Mouse (Mus musculus) right cerebral cortex, adult 2 months (tissue): ENCODE measurements around the gene Cela3b.
"Not testable (repeated sequence)": the region's sequence is repeated elsewhere in the genome, so short reads cannot be mapped to it uniquely, and the experiment has no call there.

Source experiments
- DNase-seq, 2 experiments: peaks; one replicate each; pipeline ENCODE4 v3.0.0; 2021 to 2022; ENCODE audit warnings: low spot score in 2 of 2

The Cela3b gene

DNA sequence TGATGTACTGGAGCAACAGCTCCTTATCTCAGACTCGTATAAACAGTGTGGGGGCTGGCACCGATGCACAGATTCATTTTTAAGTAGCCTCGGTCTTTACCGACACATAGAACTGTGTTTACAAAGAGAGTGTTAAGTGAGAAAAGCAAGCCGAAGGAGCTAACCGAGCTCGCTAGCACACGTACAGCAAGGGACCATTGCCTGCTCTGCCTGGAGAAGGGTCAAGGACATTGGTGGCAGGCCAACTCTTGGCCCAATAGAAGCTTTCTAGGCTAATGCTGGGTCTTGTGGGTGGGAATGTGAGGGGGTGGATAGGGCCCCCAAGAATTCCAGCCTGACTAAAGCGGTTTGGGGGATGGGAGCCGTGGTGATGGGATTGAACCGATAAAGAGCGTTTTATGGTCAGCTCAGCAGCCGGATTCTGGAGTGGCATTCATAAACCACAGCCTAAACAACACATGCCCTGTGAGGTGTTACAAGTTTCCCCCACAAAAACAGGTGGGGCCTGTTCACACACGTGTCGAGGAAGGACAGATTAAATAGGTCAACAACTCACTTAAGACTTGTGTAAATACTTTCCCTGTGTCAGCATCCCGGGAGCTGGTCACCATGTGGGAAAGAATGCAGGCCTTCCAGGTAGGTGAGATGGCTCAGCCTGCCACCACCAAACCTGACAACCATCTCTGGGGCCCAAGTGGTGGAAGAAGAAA is 31.8 kb upstream of the Cela3b start:
- no peak for DNase-seq

DNA sequence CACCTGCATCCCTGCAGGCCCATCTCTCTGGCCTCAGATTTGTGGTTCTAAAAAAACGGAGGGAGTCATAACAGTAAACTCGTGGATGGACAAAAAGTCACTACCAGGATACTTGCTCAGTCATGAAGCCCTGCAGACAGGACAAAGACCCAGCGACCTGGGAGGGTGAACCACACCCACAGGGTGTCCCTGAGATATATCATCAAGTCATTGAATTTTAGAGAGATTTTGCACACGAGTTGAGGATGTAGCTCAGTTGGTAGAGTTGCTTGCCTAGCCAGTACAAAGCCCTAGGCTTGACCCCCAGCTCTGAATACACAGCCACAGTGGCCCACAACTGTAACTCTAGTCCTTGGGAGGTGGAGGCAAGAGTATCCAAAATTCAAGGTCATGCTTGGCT is 30.9 kb upstream of the Cela3b start:
- no peak for DNase-seq

DNA sequence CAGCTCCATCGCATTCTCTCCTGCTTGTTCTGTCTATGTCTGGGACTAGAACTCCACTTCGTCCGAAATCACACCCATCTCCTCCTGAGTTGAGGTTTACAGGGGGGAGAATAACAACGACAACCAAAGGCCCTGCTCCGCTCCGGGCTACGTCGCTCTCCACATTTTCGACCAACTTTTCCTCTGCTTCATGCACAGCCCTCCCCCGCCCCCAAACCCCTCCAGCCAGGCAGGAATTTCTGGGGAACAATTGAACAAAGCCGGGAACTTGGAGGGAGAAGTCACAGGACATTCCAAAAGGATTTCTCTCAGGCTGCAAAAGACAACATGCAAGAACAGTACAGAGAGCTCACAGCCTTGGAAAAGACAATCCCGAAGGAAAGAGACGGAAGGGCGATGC is 30.3 kb upstream of the Cela3b start:
- no peak for DNase-seq

DNA sequence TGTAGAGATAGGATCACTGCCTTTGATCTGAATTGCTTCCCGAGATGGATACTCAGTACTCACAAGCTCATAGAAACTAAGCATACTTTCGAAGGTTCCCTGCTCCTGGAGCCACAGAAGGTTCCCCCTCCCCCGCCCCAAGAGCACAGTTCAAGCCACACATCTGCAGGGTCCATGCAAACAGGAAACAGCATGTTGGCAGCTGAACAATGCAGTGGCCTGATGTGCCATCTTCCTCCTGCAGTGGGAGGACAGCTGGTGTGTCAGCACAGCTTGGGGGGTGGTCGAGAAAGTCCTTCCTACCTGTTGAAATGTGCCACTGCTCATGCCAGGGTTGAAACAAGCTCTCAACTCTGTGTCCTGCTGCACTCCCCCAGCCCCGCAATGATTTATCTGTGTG is 28.5 kb upstream of the Cela3b start:
- no peak for DNase-seq

DNA sequence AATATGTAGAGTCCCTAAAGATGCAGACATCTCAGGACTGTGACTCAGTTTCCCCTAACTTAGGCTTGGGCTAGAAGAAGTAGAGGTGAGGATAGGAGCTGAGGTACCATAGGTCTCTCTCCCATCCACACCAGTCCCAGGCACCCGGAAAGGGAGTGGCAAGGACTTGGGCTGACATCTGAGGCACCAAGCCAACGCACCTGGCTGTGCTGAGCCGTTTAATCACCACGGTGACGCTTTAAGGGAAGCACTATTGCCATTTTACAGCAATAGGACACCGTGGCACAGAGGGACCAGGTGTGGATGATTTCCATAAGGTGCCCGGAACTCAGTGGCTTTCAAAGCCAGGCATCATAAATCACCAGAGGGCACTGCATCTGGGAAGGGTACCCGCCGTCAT is 28.0 kb upstream of the Cela3b start:
- no peak for DNase-seq

DNA sequence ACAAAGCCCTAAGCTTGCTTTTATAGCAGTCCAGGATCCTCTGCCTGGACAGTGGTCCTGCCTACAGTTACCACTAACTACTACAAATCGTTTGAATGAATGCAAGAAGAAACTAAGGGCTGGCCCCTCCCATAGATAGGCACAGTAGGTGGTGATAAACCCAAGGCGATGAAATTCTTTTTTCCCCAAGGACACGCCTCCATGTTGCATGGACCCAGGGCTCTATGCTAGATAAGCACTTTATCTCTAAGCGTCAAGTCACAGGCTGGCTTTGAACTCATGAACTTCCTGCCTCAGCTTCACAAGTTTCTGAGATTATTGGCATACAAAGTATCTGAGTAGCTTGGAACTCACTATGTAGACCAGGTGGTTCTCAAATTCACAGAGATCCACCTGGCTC is 27.0 kb upstream of the Cela3b start:
- DNase-seq, result no peak

DNA sequence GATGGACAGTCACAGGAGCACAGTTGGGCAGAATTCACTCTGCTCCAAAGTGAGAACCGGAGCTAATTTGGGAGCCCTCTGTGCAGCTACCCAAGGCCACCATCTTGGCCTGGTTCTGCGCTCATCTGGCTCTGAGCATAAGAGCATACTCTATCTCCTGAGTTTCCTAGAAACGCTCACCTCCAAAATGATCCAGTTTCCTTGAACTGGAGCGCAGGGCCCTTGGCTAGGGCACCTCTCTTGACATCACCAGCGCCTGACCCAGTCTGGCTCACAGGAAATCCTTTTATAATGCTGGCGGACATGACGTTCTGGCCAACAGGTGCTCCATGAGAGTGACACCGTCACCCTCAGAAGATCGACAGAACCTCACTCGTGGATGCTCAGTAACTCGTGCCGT is 26.2 kb upstream of the Cela3b start:
- DNase-seq, result no peak

DNA sequence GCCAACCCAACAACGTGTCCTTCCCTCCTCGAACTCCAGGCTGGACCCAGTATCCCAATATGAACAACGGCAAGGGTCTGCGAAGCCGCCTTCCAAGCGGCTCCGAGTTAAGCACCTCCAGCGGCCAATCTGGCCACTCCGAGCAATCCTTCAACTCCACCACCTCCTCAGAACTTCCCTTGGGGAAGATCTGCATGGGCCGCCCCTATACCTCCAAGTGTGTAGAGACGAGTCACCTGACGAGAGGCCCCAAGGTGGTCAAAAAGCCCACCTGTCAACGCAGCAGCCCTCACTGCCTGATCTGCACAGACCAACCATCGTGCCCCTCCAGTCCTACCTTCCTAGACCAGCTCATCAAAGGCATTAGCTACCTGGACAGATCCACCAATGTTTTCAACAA is 24.2 kb upstream of the Cela3b start:
- DNase-seq, result no peak

DNA sequence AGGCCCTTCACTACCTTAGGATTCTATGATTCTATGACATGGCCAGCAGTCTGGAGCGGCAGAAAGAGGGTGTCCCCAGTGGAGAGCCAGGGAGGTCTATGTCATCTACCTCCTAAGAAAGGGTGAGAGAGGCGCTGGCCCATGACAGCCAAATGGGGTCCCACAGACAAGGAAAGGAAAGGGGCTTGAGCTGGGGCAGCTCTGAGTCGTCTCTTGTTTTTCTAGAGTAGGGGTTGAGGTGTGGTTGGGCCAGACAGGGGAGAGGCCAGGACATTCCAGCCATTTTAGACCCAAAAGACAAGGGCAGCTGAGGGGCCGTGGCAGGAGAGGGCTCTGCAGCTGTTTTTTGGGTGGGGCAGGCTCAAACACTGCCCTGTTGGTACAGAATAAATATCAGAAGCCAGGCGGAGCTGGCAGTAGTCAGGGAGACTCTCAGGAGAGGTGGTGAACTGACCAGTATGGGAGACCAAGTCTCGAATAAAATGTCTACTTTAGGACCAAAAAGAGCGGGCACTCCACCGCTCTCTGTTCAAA is 23.0 kb upstream of the Cela3b start, which contains the start of gene 1700013G24Rik:
TSS of gene 1700013G24Rik (plus strand) at position 51 of the 534 bp plus-strand sequence.
- no peak for DNase-seq

DNA sequence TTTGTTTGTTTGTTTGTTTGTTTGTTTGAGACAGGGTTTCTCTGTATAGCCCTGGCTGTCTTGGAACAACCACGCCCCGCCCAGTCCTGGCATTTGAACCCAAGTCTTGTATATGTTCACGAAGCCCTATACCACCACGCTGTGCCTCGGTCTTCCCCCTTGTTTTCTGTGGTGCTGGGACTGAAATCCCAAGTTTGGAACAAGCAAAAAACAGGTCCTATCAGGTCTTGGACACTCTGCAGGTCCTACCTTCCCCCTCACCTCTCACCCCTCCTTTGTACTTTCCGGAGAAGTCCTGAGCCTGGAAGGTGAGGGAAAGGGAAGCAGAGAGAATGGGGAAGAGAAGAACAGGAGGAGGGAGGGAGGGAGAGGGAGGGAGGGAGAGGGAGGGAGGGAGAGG is 21.9 kb upstream of the Cela3b start:
- DNase-seq, result no peak

DNA sequence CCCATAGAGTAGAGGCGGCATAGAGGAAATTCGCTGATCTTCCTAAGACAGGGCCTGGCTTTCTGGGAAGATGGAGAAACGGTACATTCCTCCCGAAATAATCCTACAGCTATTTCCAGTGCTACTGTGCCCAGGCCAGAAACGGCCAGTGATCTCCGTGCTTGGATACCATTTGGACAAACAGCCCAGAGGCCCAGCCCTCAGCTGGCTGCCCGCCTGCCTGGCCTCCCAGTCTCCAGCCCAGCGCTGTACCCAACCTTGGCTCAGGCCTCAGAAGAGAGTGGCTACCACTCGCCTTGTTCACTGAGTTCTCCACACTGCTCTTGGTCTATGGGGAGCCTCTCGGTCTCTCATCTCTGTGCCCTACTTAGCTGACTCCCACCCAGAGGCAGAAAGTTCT is 19.4 kb upstream of the Cela3b start:
- DNase-seq, result no peak

DNA sequence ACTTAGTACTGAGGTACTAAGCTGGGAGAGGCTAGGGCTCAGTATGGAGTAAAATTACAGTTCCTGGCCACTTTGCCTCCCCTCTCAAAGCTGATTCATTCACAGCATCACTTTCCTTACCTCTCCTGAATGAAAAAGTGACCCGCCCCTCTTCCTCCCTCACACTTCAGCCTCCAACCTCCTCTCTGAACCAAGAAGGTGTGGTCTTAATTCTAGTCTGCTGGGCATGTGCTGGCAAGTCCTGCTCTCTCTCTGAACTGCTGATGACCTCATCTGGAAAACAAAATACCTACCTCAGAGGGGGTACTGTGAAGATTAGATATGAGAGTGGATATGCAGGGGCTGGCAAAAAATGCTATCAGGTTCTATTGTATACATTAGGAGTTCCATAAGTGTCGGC is 18.8 kb upstream of the Cela3b start:
- DNase-seq, result no peak

DNA sequence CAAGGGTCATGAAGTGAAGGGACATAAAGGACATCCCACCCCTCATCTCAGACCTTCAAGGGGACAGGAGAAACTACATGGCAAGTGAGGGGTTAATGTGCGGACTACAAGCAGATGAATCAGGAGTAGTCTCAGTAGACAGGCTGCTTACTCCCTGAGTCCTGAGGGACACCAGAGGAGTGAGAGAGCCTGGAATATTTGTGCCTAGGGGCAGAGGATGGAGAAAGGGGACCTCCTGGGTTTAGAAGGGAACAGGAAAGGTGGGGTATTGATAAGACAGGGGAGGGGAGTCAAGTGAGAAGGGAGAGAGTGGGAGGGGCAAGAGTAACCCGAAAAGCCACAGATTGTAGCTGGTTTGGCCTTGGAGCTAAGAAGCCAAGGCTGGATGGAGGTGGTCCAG is 18.3 kb upstream of the Cela3b start:
- no peak for DNase-seq

DNA sequence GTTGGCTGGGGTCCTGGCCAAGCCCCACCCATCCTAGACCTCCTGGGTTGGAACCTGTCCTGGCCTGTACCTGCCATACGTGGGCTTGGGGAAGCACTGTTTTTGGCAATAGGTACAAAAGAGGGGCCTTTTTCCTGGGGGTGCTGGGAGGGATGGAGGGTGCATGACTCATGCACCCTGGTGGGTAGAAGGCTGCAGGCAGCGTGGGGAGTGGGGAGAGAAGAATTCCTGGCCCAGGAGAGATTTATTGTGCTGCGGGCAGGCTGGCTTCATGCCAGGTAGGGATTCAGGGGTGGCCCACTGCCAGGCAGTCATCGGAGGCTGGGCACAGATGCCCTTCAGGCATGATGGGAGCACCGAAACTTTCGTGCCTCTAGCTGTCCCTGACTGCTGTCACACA is 17.9 kb upstream of the Cela3b start:
- peak; percentile 14 to 26 for DNase-seq

DNA sequence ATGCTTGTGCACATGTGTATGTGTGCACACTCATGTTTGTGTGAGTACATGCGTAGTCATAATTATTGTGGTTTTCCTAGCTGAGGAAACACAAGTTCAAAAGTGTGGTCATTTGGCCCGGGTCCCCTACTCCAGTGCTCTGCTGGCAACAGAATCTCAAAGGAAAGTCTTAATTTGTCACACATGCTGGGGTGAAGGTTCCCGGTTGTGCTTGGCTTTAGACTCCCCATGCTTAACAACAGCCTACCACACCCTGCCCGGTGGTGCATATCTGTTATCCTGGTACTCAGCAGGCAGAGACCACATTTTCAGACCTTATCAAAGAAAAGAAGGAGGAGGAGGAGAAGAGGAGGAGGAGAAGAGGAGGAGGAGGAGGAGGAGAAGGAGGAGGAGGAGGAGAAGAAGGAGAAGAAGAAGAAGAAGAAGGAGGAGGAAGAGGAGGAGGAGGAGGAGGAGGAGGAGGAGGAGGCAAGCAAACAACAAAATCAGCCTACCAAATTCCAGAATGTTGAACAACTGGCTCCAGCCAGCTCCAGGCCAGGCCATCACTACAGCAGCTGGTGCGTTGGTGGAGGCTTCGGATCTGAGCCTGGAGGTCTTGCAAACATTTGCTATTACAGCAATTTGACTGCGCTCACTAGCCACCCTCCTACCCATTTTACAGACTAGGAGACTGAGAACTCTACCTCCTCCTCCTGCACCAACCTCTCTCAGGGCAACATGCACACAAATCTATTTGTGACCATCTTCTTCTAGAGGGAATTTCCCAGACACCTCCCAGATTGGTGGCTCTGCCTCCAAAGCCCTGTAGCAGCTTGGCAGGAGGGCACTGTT is 17.2 kb upstream of the Cela3b start:
- peak in 1 of 2 experiments; percentile 10 for DNase-seq

DNA sequence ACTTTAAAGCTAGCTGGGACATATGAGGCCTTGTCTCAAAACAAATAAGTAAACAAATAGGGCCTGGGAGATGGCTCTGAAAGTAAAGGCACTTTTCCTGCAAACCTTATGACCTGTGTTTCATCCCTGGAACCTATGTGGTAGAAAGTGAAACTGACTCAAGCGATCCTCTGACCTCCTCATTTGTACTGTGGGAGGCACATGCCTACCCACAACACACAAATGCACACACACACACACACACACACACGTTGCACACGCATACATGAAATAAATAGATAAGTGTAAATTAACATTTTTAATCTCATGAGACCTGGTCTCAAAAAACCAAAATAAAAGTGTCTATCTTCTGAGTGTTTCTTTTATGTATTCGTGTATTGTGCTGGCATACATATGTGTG is 15.5 kb upstream of the Cela3b start:
- DNase-seq, result no peak

DNA sequence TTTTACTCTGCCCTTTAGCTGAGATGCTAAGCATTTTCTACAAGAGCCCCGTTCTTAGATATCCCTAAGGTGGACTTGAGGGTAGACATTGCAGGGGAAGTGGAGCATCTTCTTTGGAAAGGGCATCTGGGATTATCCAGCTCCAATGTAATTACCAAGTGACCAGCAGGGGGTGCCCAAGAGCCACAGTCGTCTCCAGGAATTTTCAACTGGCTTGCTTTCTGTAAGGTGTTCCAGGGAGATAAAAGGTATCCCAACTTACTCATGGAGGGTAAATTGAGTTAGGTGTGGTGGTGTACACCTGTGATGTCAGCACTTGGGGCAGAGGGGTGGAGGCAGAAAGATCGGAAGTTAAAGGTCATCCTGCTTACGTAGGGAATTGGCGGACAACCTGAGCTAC is 13.3 kb upstream of the Cela3b start:
- peak; percentile 77 to 88 for DNase-seq

DNA sequence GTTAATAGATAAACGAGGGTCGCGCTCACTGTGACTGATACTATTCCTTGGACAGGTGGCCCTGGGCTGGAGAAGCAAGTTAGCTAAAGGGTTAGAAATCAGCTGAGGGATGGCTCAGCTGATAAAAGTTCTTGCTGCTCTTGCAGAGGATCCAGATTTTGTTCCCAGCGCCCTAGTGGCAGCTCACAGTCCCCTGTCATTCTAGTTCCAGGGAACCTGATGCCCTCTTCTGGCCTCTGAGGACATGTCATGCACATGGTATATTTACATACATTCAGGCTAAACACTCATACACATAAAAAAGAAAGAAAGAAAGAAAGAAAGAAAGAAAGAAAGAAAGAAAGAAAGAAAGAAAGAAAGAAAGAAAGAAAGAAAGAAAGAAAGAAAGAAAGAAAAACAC is 11.0 kb upstream of the Cela3b start:
- DNase-seq, result no peak

DNA sequence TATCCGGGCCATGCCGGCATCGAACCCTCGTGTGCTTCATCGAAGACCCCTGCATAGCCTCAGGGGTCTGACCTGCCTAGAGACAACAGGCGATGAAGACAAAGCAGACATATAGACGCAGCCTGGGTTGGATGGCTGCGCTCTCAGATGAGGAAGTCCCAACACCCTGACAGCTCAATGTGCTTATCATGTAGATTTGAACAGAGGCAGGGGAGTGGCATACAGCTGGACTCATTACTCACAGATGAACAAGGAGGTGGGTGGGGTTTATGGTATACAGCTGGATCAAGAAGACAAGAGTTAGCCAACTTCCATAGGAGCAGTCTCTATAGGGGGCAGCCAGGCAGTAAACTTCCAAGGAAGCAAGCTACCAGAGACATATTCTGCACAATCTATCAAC is 8.5 kb upstream of the Cela3b start:
- no peak for DNase-seq

DNA sequence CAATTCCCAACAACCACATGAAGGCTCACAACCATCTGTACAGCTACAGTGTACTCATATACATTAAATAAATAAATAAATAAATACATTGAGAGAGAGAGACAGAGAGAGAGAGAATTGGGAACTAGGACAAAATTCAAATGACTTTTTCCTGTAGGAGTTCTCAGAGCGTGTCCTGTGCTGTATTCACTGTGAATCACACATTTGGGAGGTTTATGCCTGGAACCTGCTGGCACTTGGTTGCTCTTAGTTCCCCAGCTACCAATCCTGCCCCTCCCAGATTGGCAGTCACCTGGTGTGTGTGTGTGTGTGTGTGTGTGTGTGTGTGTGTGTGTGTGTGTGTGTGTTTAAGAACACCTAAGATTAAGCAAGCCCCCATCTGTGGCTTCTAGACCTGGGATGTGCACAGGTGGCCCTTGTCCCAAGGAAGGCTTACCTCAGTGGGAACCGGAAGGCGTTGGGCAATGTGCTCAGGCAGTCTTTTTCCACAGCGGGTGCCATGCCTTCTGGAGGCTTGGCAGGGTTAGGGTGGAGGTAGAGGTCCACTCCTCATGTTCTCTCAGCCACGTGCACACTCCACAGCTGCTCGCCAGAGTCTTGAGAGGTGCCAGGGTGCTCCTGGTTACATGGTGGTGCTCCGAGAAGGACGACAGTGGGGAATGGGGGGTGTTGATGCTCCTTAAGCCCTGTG is 6.8 kb upstream of the Cela3b start:
- DNase-seq, result peak in 1 of 2 experiments; percentile 4

DNA sequence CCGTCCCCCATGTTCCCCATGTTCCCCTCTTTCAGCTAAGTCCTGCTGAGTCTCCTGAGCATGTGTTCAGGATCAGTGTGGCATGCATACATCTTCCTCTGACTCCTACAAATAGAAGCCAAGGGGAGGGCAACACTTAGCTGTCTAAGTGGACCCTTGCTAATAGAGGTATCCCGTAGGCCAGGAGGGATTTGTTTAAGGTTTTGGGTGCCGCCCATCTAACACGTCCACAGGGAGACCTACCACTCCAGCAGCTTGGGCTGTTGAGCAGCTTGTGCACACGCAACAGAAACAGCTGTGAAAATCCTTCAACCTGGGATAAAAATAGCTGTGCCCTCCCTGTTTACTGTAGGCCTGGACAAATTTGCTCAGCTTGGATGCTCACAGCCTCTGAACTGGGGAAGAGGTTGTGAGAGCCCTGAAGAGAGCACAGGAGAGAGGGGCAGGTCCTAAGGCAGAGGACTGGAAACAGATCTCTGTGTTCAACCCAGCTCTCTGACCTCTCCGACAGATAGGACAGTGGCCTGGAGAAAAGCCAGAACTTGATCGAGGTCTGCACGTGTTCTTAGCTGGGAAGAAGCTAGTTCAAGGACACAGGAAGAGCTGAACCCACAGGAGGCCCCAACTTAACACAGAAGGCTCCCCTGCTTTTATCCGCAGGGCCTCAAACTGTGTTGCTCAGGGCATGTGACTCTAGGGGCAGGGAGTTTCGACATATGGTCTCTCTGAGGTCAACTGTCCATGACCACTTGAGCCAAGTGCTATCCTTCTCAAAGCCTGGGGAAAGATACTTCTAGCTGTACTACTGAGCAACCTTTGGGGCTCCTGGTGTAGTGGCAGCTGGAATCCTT is 2.6 kb upstream of the Cela3b start:
- DNase-seq, result not testable (repeated sequence)
